Mouse (Mus musculus) ovary, postnatal 36 days (tissue): ENCODE data around the gene Gm10644.
"Not testable (repeated sequence)": the region's sequence is repeated elsewhere in the genome, so short reads cannot be mapped to it uniquely, and the experiment has no call there.

Experiments used
- DNase-seq: peaks from one replicate; pipeline ENCODE4 v3.0.0; 2022; ENCODE audit warnings: low spot score, mixed read lengths

Gm10644 gene

GRCm38 (mm10) chr8:83955106-83955957 lies at the start of gene Gm10644, which contains the start of gene Asf1b:
TSS of gene Gm10644 (minus strand) at chr8:83955205.
TSS of gene Asf1b (plus strand) at chr8:83955507.
- peak; percentile 97 for DNase-seq

GRCm38 (mm10) chr8:84004533-84005201 lies 49.7 kb upstream of the Gm10644 start:
- peak; percentile 93 for DNase-seq

DNA sequence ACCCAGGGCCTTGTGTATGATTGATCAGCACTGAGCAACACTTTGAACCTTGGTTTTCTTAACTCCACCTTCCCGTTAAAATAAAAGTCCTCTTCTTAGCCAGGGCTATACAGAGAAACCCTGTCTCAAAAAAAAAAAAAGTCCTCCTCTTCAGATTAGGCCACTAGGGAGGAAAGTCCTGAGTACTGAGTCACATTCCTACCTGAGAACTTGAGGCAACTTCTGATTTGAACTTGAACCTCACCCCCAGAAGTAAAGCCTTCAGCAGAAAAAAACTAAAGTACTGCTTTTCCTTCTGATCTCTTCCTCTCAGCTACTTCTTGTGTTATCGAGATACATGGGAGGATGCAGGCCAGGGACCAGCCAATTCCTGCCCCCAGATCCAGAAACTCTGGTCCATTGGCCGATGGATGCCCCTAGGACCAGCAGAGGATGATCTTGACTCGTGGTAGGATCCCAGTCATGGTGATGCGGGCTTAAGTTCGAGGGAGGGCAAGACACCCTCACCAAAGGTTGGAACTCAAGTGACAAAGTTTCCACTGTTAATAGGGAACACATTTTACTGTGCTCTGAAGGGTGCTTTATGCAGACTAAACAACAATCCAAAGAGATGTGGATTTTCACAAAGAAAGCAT lies 48.7 kb upstream of the Gm10644 start:
- no peak for DNase-seq

GRCm38 (mm10) chr8:84002957-84003611 lies 48.1 kb upstream of the Gm10644 start:
- no peak for DNase-seq

DNA sequence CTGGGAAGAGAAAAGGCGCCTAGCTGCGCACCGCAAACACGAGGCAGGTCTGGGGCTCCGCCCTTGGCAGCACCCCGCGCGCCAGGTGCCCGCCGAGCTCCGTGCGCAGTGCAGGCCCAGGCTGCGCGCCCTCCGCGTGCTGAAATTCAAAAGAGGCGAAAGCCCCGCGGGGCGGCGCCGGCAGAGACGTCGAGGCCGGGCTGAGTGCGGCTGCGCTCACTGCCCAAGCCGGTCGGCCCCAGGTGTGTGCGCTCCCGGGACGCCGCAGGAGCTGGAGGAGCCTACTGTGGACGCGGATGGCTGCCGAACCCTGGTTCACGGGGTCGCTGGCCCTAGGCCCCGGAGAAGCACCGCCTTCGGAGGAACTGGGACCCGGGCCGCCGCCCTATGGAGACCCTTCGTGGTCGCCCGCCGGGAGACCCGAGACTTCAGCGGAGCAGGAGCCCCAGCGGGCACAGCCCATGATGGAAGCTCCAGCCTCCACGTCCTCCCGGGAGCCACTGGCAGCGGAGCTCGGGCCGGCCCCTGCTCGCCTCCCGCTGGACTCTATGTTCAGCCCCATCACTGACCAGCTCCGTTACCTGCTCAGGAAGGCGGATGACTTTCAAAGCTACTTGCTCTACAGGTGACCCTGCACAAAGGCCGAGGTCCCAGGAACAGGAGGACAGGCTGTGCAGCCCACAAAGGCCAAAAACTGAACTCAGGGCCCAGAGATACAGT lies 46.4 kb upstream of the Gm10644 start, which contains the start of gene 1700067K01Rik:
1700067K01Rik (plus strand) TSS at position 222 of the 720 bp plus-strand sequence.
- DNase-seq: no peak

GRCm38 (mm10) chr8:83999825-84000224 lies 44.8 kb upstream of the Gm10644 start:
- DNase-seq: no peak

GRCm38 (mm10) chr8:83999057-83999705 lies 44.2 kb upstream of the Gm10644 start:
- DNase-seq: no peak

DNA sequence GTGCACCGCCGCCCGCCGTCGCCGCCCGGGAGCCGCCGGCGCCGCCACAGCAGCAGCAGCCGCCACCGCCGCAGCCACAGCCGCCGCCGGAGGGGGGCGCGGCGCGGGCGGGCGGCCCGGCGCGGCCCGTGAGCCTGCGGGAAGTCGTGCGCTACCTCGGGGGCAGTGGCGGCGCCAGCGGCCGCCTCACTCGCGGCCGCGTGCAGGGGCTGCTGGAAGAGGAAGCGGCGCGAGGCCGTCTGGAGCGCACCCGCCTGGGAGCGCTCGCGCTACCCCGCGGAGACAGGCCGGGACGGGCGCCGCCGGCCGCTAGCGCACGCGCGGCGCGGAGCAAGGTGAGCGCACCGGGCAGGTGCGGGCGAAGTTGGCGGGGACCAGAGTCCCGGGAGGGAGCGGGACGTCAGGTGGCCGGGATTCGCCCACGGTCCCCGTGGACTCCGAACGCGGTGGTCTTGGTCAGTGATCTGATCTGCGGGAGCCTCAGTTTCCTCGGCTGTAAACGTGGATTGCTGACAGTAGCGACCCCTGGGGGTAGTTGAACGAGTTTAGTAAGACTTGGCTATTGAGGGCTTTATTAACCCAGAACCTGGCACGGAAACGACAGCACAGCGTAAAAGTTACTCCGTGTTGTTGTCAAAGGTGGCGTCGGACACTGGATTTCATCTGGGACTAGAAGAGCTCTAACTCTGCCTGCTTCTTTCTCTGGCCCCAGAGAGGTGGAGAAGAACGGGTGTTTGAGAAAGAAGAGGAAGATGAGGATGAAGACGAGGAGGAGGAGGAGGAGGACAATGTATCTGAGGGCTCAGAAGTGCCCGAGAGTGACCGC lies 43.4 kb upstream of the Gm10644 start:
- DNase-seq: peak; percentile 65

- DNase-seq: peak; percentile 64
These were observed 42.6 kb upstream of the Gm10644 start, which contains the start of gene Samd1 for GRCm38 (mm10) chr8:83997511-83998141. TSS of gene Samd1 (plus strand) at chr8:83997672.

DNA sequence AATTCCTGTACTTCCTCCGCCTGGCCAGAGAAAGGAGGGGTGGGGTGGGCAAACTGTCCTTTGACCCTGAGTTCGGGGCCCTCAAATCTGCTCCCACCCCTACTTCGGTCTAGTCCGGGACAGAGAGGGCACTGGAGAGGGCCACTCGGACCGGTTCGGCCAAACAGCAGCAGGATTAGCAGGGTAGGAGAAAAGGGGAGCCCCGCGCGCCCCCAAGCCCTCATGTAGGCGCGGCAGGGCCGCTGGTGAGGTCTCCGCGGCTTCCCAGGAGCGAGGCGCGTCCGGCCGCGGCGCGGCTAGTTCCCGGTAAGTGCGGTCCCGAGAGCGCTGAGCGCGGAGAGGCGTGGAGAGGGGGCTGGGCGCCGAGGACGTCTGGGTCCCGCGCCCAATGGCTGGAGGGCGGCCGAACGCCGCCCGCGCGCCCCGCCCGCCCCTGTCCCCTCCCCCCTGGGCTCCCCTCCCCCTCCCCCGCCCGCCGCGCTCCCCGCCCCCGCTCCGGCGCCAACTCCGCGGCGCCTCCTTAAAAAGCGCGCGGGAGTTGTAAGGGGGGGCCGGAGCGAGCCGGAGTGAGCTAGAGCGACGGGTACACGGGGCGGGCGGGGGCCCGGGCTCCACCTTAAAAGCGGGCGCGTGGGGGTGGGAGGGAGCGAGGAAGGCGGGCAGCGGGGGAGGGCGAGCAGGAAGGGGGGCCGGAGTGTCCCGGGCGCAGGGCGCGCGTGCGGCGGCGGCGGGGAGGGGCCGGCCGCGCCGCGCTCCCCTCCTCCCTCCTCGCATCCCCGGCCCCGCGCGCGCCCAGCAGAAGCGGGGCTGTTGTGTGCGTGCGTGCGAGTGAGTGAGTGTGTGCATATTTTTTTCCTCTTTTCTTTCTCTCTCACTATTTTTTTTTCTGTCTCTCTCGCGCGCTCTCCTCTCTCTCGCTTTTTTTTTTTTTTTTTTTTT lies 41.8 kb upstream of the Gm10644 start:
- DNase-seq: peak; percentile 89

DNA sequence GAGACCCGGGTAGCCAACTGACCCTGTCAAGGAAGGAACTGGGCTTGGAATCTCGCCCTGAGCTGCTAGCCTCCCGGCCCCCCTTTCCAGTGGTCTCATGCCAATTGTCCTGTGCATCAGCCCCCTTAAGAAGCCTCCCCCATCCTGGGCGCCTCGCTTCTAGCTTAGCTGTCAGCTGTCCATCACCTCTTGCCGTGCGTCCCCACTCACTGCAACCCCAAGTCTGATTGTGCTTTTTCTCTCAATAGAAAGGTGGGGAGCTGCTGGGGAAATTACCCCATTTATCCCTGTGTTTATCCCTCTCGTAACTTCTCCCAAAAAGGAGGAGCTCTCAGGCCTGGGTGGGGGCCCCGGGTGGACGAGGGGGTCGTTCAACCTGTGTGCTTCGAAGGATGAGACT lies 41.0 kb upstream of the Gm10644 start:
- DNase-seq: no peak

DNA sequence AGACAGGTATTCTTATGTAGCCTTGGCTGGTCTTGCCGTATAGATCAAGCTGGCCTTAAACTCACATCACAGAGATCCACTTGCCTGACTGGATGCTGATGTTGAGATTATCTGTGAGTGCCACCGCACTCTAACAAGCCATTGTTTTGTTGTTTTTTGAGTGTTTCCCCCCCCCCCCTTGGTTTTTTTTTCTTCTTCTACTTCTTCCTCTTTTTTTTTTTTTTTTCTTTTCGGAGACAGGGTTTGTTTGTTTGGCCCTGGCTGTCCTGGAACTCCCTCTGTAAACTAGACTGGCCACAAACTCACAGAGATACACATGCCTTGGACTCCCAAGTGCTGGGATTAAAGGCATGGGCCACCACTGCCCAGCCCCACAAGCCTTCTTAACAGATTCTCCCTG lies 39.0 kb upstream of the Gm10644 start:
- DNase-seq: no peak

- no peak for DNase-seq
These were observed 37.5 kb upstream of the Gm10644 start for GRCm38 (mm10) chr8:83992488-83992887.

DNA sequence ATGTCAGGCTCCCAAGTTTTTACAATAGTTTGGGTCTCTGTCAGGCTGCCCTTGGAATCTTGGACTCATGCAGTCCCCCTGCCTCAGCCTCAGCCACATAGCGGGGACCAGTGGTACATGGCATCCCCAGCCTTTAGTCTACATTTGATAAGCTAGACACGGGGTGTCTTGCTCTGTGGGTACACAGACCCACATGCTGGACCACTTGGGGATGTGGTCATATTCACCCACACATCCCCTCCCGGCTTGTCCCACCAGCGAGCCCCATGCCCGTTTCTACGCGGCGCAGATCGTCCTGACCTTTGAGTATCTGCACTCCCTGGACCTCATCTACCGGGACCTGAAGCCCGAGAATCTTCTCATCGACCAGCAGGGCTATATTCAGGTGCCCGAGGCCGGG lies 35.2 kb upstream of the Gm10644 start:
- DNase-seq: no peak

DNA sequence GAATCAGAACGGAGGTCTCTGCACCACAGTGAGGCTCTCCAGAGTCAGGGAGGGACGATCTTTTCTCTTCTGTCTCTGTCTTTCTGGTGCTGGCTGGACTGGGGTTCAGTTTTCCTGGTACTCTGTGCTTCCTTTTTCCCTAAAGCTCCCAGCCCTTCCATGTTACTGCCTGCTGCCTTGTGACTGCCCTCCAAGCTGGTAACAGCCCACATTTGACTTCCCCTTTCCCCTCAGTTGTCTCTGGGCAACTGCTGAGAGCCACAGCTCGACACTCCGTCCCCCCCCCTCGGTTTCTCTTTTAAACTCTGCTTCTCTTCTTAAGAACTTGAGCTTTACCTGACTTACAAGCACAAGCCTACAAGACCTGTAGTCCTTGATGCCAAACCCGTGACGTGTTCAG lies 34.2 kb upstream of the Gm10644 start:
- no peak for DNase-seq

- DNase-seq: not testable (repeated sequence)
These were observed 28.2 kb upstream of the Gm10644 start for GRCm38 (mm10) chr8:83983222-83983621.

DNA sequence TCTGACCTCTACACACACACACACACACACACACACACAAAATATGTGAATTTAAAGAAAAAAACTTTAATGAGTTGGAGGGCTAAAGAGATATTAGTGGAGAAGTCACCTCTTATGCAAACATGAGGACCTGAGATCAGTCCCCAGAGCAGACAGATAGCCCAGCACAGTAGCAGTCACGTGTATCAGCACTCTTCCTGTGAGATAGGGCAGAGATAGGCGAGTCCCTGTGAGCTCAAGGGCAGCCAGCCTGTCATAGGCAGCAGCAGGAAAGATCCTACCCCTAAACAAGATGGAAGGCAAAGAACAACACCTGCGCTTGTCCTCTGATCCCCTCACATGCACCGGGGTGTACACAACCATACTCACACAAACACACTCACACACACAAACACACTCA lies 27.4 kb upstream of the Gm10644 start:
- no peak for DNase-seq

DNA sequence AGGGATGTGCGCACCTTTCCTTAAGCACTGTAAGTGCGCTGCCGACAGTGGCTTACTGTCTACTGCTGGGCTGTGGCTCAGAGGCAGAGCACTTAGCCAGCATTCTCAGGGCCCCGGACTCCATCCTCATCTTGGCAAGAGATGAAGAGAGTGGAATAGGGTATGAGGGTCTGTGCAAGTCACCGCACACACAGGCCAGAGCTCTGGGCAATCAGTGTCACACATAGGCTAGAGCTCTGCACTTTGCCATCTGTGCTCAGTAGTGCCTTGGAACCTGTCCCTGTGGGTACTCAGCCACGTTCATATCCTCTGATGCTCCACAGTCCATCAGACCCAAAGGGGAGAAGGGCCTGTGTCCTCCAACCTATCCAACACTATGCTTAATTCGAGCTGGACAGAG lies 26.5 kb upstream of the Gm10644 start:
- DNase-seq: no peak
